Mouse (Mus musculus) cerebral cortex, adult 2 months (tissue): Measurements from ENCODE around the gene Gm14190.

ENCODE experiments used
- WGBS: fragments of 180-500 bp; shearing (Covaris S2); methylation state at CpG from one replicate; pipeline ENCODE4 v1.1.7; 2018; 5-methylcytosine and 5-hydroxymethylcytosine counted together

Gene Gm14190

GRCm38 (mm10) chr11:99690463-99690862, at the start of gene Gm14190:
Gene Gm14190 (minus strand): TSS chr11:99690740.
- 90% methylated on average over 1 of the region's 1 CpGs for WGBS

- WGBS, result 64% methylated on average over 2 of the region's 2 CpGs
Observed at GRCm38 (mm10) chr11:99734190-99734589, 43.6 kb upstream of the Gm14190 start, which contains the start of gene Gm14180. Gene Gm14180 (minus strand): TSS chr11:99734290.

DNA sequence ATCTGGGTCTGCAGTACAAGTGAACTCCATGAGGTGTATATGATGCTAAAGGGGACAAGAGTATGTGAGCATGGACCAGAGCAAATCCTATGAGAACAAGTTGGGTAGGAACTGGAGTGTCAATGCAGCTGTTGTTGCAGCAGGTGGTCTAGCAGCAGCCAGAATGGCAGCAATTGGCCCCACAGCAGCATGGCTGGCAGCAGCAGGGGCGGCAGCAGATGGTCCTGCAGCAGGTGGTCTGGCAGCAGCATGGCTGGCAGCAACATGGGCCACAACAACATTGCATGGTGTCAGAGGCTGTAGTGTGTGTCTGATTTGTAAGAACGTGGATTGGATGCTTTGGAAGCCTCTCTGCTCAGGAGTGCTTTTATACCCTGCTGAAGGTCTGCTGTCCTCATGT, 33.5 kb upstream of the Gm14190 start:
- WGBS, result 68% methylated on average over 2 of the region's 2 CpGs

- 100% methylated on average over 1 of the region's 1 CpGs for WGBS
Observed at GRCm38 (mm10) chr11:99718759-99719158, 28.2 kb upstream of the Gm14190 start.

- 89% methylated on average over 1 of the region's 1 CpGs for WGBS
Observed at GRCm38 (mm10) chr11:99685235-99685634, 5.3 kb downstream of the Gm14190 start.

GRCm38 (mm10) chr11:99683481-99683880, 7.1 kb downstream of the Gm14190 start:
- WGBS, result 87% methylated on average over 2 of the region's 2 CpGs

GRCm38 (mm10) chr11:99665860-99666259, 24.7 kb downstream of the Gm14190 start, which contains the start of gene Krtap4-6:
Gene Krtap4-6 (minus strand): TSS chr11:99665960.

GRCm38 (mm10) chr11:99662802-99663201, 27.7 kb downstream of the Gm14190 start:
- WGBS, result 90% methylated on average over 10 of the region's 10 CpGs

DNA sequence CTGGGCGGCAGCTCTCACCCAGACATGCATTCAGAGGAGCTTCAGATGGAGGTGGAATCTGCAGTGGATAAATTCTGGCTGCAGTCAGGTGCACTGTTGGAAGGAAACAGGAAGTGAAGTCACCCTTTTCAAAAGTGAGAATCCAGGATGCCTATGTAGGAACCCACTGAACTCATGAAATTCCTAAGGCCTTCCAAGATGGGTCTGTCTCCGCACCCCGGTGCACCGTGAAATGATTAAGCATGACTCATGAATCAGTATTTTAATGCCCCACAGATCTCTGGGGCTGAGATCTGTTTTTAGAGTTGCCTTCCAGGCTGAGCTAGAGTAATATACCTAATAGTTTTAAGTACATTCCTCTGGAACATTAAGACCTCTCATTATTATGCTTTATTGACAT, 31.3 kb downstream of the Gm14190 start:
- WGBS, result 84% methylated on average over 4 of the region's 4 CpGs

DNA sequence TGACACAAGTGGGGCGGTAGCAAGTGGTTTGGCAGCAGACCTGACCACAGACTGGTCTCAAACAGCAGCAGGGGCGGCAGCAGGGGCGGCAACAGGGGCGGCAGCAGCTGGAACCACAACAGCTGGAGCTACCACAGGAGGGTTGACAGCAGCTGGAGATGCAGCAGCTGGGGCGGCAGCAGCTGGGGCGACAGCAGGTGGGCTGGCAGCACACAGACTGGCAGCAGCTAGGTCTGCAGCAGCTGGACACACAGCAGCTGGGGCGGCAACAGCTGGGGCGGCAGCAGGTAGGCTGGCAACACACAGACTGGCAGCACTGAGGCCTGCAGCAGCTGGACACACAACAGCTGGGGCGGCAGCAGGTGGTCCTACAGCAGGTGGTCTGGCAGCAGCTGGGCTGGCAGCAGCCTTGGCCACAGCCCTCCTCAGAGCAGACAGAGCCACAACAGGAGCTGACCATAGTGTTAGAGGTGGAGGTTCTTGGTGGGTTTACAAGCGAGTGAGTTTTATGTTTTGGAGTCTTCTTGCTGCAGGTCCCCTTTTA, 32.0 kb downstream of the Gm14190 start, which contains the start of gene Gm11563:
Gene Gm11563, minus strand, starts transcription at position 494 of the 544 bp plus-strand sequence.
- 74% methylated on average over 10 of the region's 10 CpGs for WGBS

DNA sequence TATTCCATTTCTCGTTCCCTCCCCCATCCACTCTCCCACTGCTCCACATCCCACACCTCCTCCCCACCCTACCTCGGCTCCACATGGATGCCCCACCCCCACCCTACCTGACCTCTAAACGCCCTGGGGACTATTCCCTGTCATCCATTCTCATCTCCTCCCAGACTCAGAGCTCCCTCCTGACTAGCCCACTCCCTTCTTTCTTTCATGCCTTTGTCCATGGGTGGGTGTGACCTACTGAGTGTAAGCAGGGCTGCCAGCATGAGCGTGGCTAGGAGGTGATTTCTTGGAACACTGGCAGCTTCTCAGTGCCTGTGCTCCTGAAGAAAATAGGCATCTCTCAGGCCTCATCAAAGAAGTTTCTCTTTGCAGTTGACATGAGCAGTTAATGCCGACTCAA, 33.5 kb downstream of the Gm14190 start:
- WGBS, result 45% methylated on average over 5 of the region's 5 CpGs

- WGBS, result 76% methylated on average over 2 of the region's 2 CpGs
Observed at GRCm38 (mm10) chr11:99650136-99650535, 40.4 kb downstream of the Gm14190 start, which contains the start of gene Gm11555. Gene Gm11555 (minus strand): TSS chr11:99650236.

- WGBS, result 54% methylated on average over 15 of the region's 15 CpGs
Observed at GRCm38 (mm10) chr11:99646444-99646843, 44.1 kb downstream of the Gm14190 start.

DNA sequence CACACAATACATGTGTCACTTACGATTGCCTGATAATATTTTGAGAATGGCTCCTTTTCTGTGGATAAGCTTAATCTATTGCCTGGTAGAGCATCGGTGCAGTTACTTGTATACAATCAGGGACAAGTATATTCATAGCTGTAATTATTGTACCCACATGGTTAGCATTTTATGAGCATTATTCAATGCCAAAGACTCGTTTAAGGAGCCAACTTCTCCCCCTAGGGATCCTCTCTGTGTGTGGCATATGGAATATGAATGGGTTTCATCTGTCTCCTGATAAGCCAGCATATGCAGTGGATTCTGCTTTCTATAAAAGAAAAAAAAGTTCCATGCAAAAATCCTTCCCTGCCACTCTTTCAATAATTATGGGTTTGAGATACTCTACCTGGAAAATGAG, 46.2 kb downstream of the Gm14190 start:
- WGBS, result 32% methylated on average over 3 of the region's 3 CpGs

DNA sequence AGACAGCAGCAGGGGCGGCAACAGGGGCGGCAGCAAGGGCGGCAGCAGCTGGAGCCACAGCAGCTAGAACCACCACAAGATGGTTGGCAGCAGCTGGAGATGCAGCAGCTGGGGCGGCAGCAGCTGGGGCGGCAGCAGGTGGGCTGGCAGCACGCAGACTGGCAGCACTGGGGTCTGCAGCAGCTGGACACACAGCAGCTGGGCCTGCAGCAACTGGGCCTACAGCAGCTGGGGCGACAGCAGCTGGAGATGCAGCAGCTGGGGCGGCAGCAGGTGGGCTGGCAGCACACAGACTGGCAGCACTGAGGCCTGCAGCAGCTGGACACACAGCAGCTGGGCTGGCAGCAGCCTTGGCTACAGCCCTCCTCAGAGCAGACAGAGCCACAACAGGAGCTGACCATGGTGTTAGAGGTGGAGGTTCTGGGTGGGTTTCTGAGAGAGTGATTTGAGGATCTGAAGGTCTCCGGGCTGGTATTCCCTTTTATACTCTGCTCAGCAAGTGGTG, 46.9 kb downstream of the Gm14190 start, which contains the start of gene Krtap4-7:
Gene Krtap4-7, minus strand, starts transcription at position 455 of the 505 bp plus-strand sequence.
- WGBS, result 79% methylated on average over 9 of the region's 9 CpGs

- WGBS, result 51% methylated on average over 1 of the region's 1 CpGs
Observed at GRCm38 (mm10) chr11:99640926-99641325, 49.6 kb downstream of the Gm14190 start.
